Mouse (Mus musculus) myocyte (in vitro differentiated cells): Measurements from ENCODE around the gene Wdr82. TPM values are rescaled to one million over a fixed set of nuclear protein-coding genes. Genes with fewer than 3 reads are reported as not detected.

Source experiments
- H3K27me3 ChIP-seq: one replicate; pipeline ENCODE4 v1.6.1; 2011; ENCODE audit not compliant: control insufficient read depth, insufficient read depth, insufficient read length
- H3K36me3 ChIP-seq: one replicate; pipeline ENCODE4 v1.6.1; 2011; ENCODE audit not compliant: control insufficient read depth, insufficient read depth
- H3K4me2 ChIP-seq: one replicate; pipeline ENCODE4 v1.6.1; 2011; ENCODE audit warnings: low read depth, control low read depth
- H3K4me3 ChIP-seq: one replicate; pipeline ENCODE4 v1.5.1; 2011; ENCODE audit warnings: mild to moderate bottlenecking, control low read depth, moderate library complexity
- H3K79me2 ChIP-seq: one replicate; pipeline ENCODE4 v1.6.1; 2011; ENCODE audit not compliant: control insufficient read depth, insufficient read depth
- H3ac ChIP-seq: one replicate; pipeline ENCODE4 v1.6.1; 2011; ENCODE audit not compliant: control insufficient read depth, insufficient read length
- CEBPB ChIP-seq: IDR thresholded peaks from 2 replicates; pipeline ENCODE4 v1.6.1; 2011; ENCODE audit warnings: mild to moderate bottlenecking, moderate library complexity; ENCODE audit not compliant: poor library complexity, insufficient read depth, severe bottlenecking
- E2F4 ChIP-seq: IDR thresholded peaks from one replicate; pipeline ENCODE4 v1.6.1; 2011; ENCODE audit warnings: mild to moderate bottlenecking, control low read depth, moderate library complexity; ENCODE audit not compliant: insufficient read depth
- MAX ChIP-seq: IDR thresholded peaks from one replicate; pipeline ENCODE4 v1.6.1; 2011; ENCODE audit warnings: low read depth, mild to moderate bottlenecking, control low read depth
- MYOD1 ChIP-seq, 3 experiments: IDR thresholded peaks; one replicate each; pipeline ENCODE4 v1.6.1; 2011; ENCODE audit warnings: control low read depth in 2 of 3, low read depth in 2 of 3, mild to moderate bottlenecking in 2 of 3, moderate library complexity in 1 of 3; ENCODE audit not compliant: insufficient read length in 2 of 3, control insufficient read depth in 1 of 3
- MYOG ChIP-seq, 3 experiments: IDR thresholded peaks; one replicate each; pipeline ENCODE4 v1.6.1; 2011; ENCODE audit warnings: control low read depth in 2 of 3, low read depth in 2 of 3, mild to moderate bottlenecking in 2 of 3; ENCODE audit not compliant: insufficient read length in 2 of 3, control insufficient read depth in 1 of 3, insufficient read depth in 1 of 3
- POLR2A ChIP-seq: IDR thresholded peaks from one replicate; pipeline ENCODE4 v1.6.1; 2011; ENCODE audit warnings: low read depth, mild to moderate bottlenecking, control low read depth, moderate library complexity; ENCODE audit not compliant: insufficient read length
- POLR2AphosphoS2 ChIP-seq: IDR thresholded peaks from one replicate; pipeline ENCODE4 v1.6.1; 2011; ENCODE audit warnings: low read depth, control low read depth; ENCODE audit not compliant: insufficient read length
- REST ChIP-seq: IDR thresholded peaks from one replicate; pipeline ENCODE4 v1.6.1; 2011; ENCODE audit warnings: mild to moderate bottlenecking, control low read depth, moderate library complexity; ENCODE audit not compliant: insufficient read depth, insufficient read length
- SRF ChIP-seq: IDR thresholded peaks from one replicate; pipeline ENCODE4 v1.6.1; 2011; ENCODE audit warnings: low read depth; ENCODE audit not compliant: control insufficient read depth, insufficient read length
- TCF12 ChIP-seq: IDR thresholded peaks from one replicate; pipeline ENCODE4 v1.6.1; 2011; ENCODE audit warnings: mild to moderate bottlenecking, control low read depth; ENCODE audit not compliant: poor library complexity, insufficient read depth, severe bottlenecking
- TCF3 ChIP-seq: IDR thresholded peaks from one replicate; pipeline ENCODE4 v1.6.1; 2011; ENCODE audit warnings: low read depth, control low read depth; ENCODE audit not compliant: insufficient read length
- USF1 ChIP-seq: IDR thresholded peaks from one replicate; pipeline ENCODE4 v1.6.1; 2011; ENCODE audit warnings: low read depth, mild to moderate bottlenecking, control low read depth, moderate library complexity
- polyA plus RNA-seq: library from polyadenylated mRNA; unstranded; fragments of >200 nt; fragmentation: generic; extraction: Trizol; gene quantifications from one replicate; pipeline ENCODE4 v1.2.1, GENCODE M21; 2012; ENCODE audit warnings: missing spikeins

The Wdr82 gene
- polyA plus RNA-seq, 1 experiment, result 29.5 TPM

DNA sequence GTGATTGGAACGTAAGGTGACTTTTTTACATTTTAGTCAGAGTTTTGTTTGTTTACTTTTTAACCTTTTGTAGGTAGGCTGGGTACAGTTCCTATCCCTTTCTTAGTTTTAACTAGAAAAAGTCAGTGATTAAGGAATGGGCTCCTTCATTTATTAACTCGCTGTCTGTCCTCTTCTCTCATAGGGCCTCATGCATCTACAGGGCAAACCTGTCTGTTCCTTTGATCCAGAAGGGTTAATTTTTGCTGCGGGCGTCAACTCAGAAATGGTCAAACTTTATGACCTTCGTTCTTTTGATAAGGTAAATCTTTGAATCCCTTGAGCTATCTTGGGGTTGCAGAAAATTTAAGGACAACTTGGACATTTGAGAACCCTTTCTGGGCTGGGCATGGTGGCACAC is 13.3 kb downstream of the Wdr82 start:
- no peak overlapping the region for H3K4me2 ChIP-seq
- TF ChIP-seq TCF12 (no peak), POLR2AphosphoS2 (no peak), POLR2A (no peak), MAX (no peak), SRF (no peak), MYOD1 (IDR thresholded peaks at IDR 0.05; ENCODE audit: control insufficient read depth in 1 of 3, insufficient read length in 2 of 3, low read depth in 2 of 3) (no peak), REST (no peak), MYOG (IDR thresholded peaks at IDR 0.05; ENCODE audit: control insufficient read depth in 1 of 3, insufficient read depth in 1 of 3, insufficient read length in 2 of 3, low read depth in 2 of 3) (no peak), E2F4 (no peak)

DNA sequence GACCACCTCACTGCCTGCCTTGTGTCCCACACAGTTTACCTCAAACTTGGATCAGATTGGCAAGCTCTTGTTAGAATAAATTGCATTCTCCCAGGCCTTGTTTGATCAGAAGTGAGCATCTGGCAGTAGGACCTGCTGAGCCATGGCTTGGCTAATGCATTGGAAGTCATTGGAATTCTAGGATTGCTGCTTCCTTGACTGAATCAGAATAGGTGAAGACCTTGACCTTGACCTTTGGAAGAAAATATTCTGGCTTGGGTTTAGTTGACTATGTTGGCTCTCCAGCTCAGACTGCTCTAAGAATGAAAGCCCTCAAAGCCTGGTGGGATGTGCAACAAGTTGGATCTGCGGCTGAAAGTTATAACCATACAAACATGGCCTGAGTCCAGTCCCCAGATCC is 20.6 kb downstream of the Wdr82 start:
- Histone ChIP-seq H3K27me3 (no peaks in the 10 kb centered on the region), H3K79me2 (no peaks in the 10 kb centered on the region), H3K36me3 (peaks cover 42% of the 10 kb centered on the region), H3K4me2 (no peak overlapping the region), H3K4me3 (no peak overlapping the region), H3ac (no peak overlapping the region)
- TF ChIP-seq TCF3 (no peak), SRF (no peak), MYOG (IDR thresholded peaks at IDR 0.05; ENCODE audit: control insufficient read depth in 1 of 3, insufficient read depth in 1 of 3, insufficient read length in 2 of 3, low read depth in 2 of 3) (no peak), REST (no peak), MAX (no peak), MYOD1 (IDR thresholded peaks at IDR 0.05; ENCODE audit: control insufficient read depth in 1 of 3, insufficient read length in 2 of 3, low read depth in 2 of 3) (no peak), E2F4 (no peak), TCF12 (no peak), USF1 (no peak), CEBPB (no peak), POLR2AphosphoS2 (no peak), POLR2A (no peak)

More for the DNA sequence above, 13.3 kb downstream of the Wdr82 start:
- Histone ChIP-seq H3K27me3 (no peaks in the 10 kb centered on the region), H3ac (no peak overlapping the region), H3K36me3 (peaks cover 67% of the 10 kb centered on the region), H3K79me2 (peaks cover 19% of the 10 kb centered on the region), H3K4me3 (no peak overlapping the region)

DNA sequence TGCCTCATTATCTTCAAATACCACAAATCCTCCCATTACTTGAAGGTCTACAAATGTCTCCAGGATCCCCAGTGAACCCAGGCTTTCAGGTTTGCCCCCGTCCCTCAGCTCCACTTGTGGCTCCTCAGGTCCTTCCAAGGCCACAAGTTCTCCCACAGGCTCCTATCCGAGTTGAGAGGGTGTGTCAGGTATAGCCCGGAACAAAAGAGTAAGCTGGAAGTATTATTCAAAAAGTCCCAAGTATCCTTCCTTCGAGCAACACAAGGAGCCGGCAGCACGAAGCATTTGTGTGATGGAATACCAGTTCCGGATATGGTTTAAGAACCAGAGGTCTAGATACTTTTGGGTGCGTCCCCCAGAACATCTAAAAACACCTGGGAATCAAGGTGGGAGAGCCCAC is 21.3 kb downstream of the Wdr82 start:
- Histone ChIP-seq H3K27me3 (no peaks in the 10 kb centered on the region), H3K79me2 (no peaks in the 10 kb centered on the region), H3K36me3 (peaks cover 39% of the 10 kb centered on the region), H3K4me2 (no peak overlapping the region), H3K4me3 (no peak overlapping the region), H3ac (no peak overlapping the region)
- TF ChIP-seq POLR2AphosphoS2, result no peak
- no peak for TF ChIP-seq TCF3
- no peak for TF ChIP-seq SRF
- TF ChIP-seq E2F4, result no peak
- TF ChIP-seq MYOG (IDR thresholded peaks at IDR 0.05; ENCODE audit: control insufficient read depth in 1 of 3, insufficient read depth in 1 of 3, insufficient read length in 2 of 3, low read depth in 2 of 3), result no peak
- TF ChIP-seq MAX, result no peak
- no peak for TF ChIP-seq MYOD1 (IDR thresholded peaks at IDR 0.05; ENCODE audit: control insufficient read depth in 1 of 3, insufficient read length in 2 of 3, low read depth in 2 of 3)
- TF ChIP-seq TCF12, result no peak
- TF ChIP-seq USF1, result no peak
- no peak for TF ChIP-seq POLR2A
- TF ChIP-seq CEBPB, result no peak
- TF ChIP-seq REST, result no peak

DNA sequence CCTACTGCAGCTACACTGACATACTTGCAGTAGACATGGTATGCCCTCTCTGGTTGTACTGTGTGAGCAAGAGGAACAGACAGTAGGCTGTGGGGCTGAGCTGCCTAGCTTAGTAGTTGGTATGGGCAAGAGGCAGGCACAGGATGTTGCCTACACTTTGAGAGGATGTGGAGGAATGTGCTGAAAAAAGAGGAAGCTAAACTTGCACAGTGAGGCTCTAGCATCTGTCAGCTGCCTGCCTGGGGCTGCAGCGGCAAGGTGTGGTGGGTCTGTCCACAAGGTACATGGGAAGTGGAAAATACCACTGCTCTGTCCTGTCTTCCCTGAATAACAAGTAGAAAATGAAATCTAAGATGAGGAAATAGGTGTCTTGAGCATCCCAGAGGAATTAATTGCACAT is 22.3 kb downstream of the Wdr82 start:
- H3K36me3 ChIP-seq, result peaks cover 31% of the 10 kb centered on the region
- no peak overlapping the region for H3K4me2 ChIP-seq
- H3K79me2 ChIP-seq, result no peaks in the 10 kb centered on the region
- no peak overlapping the region for H3ac ChIP-seq
- H3K4me3 ChIP-seq, result no peak overlapping the region
- no peak for TF ChIP-seq POLR2A
- H3K27me3 ChIP-seq, result no peaks in the 10 kb centered on the region

DNA sequence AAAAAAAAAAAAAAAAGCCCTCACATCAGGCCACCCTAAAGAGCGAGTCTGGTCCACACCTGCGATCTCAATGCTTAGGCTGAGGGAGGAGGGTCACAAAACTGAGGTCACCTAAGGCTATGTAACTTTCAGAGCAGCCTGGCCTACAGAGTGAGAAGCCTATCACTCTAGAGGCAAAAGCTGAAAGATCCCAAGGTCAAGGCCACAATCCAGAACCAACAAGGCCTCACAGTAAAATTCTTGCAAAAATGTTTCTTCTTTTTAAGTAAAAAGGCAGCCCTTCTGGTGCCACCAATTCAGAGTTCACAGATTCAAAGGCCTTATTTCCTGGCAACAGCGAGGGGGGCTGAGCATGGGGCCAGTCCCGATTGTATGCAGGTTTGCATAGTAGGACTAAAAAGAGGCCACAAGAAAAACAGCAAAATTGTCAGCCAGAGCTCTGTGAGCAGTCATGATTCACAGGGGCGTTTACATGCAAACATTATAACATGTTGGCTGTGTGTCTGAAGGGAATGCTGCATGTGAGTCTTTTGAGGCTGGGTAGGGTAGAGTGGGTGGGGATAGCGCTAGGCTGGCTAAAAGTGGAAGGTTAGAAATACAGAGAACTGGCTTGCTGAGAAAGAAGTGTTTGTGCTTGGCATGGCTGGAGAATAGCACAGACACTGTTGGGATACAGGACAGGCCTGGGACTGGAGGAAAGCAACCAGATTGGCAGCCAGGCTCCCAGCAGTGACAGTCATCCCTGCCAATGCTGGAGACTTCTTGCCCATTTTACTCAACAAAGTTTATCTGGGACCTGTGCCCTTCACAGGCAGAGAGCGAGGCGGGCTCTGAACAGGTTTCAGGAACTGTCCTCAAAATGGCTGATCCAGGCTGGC is 23.4 kb downstream of the Wdr82 start:
- H3K27me3 ChIP-seq, result no peaks in the 10 kb centered on the region
- no peak overlapping the region for H3K4me3 ChIP-seq
- TF ChIP-seq POLR2AphosphoS2, result peak; percentile 10
- TF ChIP-seq SRF, result no peak
- H3K4me2 ChIP-seq, result no peak overlapping the region
- H3K79me2 ChIP-seq, result no peaks in the 10 kb centered on the region
- no peak overlapping the region for H3ac ChIP-seq
- peaks cover 19% of the 10 kb centered on the region for H3K36me3 ChIP-seq
